Mouse (Mus musculus): Measurements from ENCODE around the gene Gng7.
A peak's percentile ranks its signal among the peaks of the same experiment; 100 is the strongest.
"Not testable (repeated sequence)": the region's sequence is repeated elsewhere in the genome, so short reads cannot be mapped to it uniquely, and the experiment has no call there.

Gene Gng7

DNA sequence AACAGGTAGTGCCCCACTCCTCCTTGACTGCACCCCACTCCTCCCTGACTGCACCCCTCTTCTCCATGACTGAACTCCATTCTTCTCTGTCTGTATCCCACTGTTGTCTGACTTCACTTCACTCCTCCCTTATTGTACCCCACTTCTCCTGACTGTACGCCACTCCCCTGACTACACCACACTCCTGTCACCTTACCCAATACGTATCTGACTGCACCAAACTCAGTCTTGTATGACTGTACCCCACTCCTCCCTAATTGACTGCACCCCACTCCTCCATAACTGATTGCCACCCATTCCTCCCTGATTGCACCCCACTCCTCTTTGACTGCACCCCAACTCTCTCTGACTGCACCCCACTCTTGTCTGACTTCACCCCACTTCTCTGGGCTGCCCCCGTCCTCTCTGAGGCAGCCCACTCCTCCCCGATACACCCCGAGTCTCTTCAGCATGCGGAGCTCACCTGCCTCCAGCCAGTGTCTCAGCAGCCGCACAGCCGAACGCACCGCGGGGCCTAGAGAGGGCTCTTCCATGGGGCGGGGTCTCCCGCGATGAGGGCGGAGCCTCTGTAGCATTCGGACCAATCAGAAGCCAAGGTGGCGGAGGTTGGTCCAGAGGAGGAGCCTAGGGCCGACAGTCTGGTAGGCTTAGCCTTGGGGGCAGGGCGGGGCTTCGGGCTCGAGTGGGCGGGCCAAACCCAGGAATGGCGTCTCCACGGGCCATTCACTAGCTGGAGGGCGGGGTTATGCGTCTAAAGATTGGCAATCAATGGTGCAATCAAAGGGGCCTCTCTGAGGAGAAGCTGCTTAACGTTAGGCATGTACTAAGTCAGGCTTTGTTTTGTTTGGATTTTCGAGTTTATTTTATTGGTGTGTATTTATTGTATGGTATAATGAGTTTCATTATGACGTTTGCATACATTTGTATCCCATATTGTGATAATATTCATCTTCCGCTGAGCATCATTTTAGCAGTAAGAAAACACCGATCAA, at the start of gene Gng7:
Gene Gng7 (minus strand): TSS at position 553 of the 992 bp plus-strand sequence.
- DNase-seq (ENCODE audit: low spot score in 2 of 2): peak; percentile 95 to 97

DNA sequence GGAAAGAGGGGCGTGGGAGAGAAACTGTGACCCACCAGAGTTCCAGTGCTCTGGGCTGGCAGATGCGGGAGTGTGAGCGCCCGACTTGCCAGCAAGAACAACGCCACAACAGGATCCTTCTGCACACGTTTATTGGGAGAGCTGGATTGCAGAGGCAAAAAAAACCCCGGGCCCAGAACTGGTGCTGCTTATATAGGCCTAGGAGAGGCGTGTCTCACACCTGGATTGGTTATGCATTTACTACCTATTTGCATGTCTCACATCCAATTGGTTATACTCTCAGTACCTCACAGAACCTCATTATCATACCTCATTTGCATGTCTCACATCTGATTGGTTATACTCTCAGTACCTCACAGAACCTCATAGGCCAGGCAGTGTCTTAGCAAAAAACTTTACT, 49.8 kb upstream of the Gng7 start:
- not testable (repeated sequence) for DNase-seq (ENCODE audit: low spot score in 2 of 2)

DNA sequence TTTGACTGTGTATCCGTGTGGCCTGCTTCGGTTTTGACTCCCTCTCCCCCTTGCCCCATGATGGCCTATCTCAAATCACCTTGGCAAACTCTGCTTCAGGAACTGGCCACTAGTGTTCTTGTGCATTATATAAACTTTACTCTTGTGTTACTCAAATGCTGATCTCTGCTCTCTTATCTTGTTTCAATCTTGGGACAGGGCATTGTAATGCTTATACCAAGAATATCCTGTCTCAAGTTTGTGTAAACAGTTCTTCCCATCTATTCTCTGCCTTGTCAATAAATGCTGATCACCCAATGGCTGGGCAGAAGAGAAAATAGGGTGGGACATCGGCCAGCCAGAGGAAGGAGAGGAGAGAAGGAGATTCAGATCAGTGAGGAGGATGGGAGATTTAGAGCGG, 48.0 kb upstream of the Gng7 start:
- DNase-seq (ENCODE audit: low spot score in 2 of 2): no peak

DNA sequence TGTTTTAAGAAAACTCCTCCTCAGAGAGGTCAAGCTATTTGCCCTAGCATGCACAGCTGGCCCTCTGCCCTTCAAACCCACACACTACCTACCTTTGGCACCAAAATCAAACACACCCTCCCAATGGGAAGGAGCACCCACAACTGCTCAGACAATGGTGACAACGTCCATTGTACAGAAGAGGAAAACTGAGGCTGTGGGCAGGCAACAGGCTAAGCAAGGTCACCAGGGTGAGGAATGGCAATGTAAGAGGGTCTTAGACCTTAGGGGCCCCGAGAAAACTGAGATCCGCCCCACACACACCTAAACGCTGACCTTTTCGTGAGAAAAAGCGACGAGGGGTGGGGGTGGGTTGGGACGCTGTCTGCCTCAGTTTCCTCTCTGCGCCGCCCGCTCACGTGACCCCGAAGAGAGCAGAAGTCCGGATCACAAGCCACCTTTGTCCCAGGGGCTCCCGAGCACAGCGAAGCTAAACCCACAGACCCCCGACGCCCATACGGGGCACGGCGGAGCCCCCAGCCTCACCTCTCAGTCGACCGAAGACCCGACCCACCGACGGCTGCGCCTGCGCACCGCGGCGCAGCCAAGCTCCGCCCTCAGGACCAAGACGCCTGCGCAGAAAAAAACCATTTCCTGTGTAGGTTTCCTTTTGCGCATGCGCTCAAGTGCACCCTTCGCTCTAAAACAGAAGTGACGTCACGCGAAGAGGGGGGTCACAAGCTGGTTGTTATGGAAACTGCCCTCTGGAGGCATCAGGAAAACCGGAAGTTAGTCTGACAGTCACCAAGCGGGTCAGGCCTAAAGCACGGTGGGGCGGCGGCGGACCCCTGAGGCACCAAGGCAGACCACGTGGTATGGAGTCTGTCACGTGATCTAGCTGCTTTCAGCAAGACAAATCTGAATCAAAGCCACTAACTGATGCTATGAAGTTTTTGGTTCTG, 45.1 kb upstream of the Gng7 start, which contains the start of gene Sgta:
Gene Sgta (minus strand): TSS at position 579 of the 941 bp plus-strand sequence.
- DNase-seq (ENCODE audit: low spot score in 2 of 2): peak; percentile 98 to 99

DNA sequence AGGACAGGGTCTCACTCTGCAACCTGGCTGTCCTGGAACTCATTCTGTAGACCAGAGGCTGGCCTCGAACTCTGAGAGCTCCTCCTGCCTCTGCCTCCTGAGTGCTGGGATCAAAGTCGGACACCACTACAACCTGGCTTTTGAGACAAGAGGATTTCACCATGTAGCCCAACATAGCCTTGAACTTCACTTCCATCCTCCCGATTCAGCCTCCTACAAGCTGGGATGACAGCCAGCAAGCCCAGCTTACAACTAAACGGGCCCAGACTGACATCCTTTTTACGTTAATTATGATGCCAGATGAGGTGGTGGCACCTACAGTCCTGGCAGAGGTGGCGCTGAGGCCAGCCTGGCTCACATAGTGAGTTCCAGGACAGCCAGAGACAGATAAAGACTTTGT, 44.2 kb upstream of the Gng7 start:
- no peak for DNase-seq (ENCODE audit: low spot score in 2 of 2)

DNA sequence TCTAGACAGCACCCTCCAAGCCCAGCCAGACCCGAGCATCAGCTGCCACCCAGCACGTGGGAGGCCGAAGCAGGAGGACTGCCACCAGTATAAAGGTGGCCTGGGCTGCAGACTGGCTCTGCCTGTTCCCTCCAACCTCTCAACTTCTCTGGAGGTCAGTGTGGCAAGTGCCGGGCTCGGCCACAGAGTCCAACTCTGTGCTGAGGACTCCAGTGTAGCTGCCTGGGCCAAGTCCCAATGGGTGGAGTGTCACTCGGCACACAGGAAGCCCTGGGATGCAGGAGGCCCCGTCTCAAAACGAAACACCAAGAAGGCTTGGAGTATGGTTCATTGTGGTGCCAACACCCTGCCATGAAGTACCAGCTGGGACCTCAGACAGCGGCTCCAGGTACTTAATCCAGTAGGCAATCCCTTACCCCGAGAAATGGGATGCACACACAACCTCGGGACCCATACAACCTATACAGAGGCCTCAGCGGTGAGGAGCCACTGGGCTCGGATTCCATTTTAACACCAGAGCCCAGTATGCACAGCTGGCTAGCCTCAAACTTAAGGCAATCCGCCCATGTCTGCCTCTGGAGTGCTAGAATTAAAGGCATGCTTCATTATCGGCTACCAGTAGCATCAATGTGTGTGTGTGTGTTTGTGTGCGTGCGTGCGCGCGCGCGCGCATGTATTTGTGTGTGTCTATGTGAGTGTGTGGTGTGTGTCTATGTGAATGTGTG, 42.8 kb upstream of the Gng7 start:
- no peak for DNase-seq (ENCODE audit: low spot score in 2 of 2)

DNA sequence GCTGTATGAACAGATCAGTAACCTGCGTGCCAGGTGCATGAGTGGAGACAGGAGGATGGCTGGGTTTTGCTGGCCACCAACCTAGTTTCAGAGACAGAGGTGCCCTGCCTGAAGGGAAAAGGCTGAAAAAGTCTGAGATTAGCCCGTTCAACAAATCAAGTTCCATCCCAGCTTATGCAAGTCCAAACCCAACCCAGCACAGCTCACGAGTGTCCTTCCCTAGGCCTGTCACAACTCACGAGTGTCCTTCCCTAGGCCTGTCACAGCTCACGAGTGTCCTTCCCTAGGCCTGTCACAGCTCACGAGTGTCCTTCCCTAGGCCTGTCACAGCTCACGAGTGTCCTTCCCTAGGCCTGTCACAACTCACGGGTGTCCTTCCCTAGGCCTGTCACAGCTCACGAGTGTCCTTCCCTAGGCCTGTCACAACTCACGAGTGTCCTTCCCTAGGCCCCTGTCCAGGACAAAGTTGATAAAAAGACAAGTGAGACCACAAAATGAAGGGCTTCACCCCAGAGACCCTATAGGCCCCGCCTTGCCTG, 41.1 kb upstream of the Gng7 start:
- not testable (repeated sequence) for DNase-seq (ENCODE audit: low spot score in 2 of 2)

DNA sequence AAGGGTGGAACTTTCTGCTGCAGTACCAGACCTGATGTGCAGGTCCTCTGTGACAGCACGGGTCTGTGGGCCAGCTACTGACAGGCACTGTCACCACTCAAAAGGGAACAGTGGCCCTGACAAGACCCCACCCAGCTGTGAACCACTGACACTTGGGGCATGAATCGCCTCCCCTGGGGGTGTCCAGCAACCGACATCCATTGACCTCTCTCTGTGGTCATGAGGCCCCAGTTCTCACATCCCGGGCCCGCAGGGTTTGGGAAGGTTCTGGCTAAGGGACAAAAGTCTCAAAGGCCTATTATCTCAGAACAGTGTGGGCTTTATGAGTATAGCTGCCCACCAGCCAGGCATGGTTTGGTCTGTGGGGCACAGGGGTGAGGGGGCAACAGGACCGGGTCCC, 40.4 kb upstream of the Gng7 start:
- no peak for DNase-seq (ENCODE audit: low spot score in 2 of 2)

DNA sequence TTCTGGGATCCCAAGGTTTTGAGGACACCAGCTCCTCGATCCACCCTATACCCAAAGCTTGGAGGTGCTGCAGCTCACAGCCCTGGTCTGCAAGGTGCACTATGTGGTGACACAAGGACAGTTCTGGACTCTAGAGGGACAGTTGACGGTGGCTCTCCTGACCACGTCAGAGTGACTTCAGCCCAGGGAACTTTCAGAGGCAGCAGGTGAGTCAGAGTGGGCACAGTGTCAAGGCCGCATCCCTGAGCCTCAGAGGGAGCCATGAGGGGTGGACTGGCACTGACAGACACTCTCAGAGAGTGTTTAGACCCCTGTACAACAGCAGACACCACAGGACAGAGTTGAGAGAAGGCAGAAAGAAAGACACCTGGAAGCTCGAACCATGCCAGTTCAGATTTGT, 37.8 kb upstream of the Gng7 start:
- DNase-seq (ENCODE audit: low spot score in 2 of 2): no peak

DNA sequence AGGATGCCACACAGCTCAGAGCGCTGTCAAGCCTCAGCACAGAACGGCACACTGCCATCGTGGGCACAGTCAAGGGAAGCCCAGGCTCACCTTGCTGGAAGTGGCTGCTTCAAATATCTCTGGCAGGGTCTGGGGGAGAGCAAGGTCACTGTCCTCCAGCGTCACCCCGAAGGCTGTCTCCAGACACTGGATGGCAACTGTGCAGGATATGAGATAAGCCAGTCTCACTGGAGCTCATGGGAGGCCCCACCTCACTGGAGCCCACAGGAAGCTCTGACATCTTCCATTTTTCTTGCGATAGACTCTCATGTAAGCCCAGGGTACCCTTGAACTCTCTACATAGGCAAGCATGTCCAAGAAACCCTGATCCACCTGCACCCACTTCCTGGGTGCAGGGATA, 36.4 kb upstream of the Gng7 start:
- DNase-seq (ENCODE audit: low spot score in 2 of 2): no peak

DNA sequence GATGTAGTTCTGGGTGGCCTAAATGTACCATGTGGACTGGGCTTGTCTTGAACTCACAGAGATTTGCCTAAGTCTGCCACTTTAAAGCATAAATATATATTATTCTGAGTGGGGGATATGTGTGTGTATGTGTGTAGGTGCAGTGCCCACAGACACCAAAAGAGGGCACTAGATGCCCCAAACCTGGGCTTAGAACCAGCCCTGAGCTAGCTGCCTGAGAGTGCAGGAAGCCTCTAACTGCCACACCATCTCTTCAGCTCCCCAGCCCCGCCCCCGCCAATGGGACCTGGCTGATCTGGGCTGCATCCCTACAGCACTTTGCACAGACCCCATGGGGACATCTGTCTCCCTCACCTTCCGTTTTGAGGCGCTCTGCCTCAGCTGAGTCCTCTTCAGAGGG, 35.9 kb upstream of the Gng7 start:
- DNase-seq (ENCODE audit: low spot score in 2 of 2): no peak

DNA sequence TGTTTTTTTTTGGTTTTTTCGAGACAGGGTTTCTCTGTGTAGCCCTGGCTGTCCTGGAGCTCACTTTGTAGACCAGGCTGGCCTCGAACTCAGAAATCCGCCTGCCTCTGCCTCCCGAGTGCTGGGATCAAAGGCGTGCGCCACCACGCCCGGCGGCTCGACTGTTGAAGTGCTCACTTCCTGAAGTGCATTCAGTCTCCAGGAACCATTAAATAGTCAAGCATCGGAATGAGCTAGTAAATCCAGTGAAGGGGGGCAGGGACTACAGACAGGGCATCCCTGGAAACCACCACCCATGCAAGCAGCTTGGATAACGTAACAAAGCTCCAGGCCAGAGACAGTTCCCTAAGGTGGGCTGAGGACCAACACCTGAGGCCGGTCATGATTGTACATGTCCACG, 30.5 kb upstream of the Gng7 start:
- DNase-seq (ENCODE audit: low spot score in 2 of 2): not testable (repeated sequence)

DNA sequence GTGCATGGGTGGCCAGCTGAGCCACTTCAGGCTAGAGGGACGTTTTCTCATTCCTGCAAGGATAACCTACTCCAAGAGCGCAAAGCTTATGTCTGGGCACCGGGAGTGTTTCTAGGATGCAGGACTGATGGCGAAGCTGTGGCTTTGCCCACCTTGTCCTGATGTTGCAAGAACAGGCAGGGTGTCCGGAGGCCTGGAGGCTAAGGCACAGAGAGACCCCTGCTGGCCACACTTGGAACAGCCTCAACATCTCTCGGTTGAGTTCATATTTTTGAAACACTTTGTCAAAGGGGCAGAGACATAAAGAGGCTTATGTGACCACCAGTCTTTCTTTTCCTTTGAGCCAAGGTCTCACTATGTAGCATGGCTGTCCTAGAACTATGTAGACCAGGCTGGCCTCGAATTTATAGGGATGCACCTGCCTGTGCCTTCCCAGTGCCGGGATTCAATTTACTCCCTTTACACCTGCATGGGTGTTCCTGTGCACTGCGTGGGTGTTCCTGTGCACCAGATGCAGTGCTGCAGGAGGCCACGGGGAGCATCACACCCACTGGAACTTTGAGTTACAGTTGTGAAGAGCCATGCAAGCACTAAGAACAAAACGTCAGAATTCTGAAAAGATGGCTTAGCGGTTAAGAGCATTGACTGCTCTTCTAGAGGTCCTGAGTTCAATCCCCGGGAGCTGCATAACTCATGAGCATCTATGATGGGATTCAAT, 26.9 kb upstream of the Gng7 start:
- peak; percentile 41 to 72 for DNase-seq (ENCODE audit: low spot score in 2 of 2)

DNA sequence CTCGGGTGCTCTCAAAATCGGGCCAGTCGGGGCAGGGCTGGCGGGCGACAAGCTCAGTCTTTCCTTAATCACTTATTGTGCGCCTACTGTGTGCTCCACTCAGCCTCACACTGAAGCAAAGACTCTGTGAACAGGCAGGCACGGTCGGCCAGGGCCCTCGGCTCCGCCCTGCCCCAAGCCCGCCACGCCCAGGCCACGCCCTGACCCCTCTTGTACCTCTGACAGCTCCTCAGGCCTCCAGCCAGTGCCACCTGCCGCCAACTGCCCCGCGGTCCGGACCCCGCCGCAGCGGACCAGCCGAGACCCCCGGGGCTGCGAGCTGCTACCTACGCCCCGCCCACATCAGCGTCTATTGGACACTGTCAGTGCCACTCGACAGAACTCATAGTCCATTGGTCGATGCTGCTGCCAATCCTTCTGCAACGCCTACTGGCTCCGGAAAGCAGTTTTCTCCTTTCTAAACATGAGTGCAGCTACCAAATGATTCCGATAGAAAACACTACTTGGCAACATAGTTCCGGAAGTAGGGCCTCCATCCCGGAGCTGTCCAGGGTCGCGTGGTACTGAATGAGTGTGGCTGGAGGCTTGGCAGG, 22.3 kb upstream of the Gng7 start, which contains the start of gene Slc39a3:
Gene Slc39a3 (minus strand): TSS at position 439 of the 593 bp plus-strand sequence.
- DNase-seq (ENCODE audit: low spot score in 2 of 2): peak; percentile 97 to 99

DNA sequence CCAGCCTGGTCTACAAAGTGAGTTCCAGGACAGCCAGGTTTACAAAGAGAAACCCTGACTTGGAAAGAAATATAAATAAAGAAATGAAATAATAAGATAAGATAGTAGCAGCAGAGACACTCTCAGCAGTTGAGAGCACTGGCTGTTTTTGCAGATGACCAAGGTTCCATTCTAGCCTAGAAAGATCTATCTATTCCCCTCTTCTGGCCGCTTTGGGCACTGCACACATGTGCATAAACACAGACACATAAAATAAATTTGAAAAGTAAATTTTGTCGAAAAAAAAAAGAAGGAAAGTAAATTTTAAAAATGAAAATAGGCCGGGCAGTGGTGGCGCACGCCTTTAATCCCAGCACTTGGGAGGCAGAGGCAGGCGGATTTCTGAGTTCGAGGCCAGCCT, 21.5 kb upstream of the Gng7 start:
- DNase-seq (ENCODE audit: low spot score in 2 of 2): no peak

DNA sequence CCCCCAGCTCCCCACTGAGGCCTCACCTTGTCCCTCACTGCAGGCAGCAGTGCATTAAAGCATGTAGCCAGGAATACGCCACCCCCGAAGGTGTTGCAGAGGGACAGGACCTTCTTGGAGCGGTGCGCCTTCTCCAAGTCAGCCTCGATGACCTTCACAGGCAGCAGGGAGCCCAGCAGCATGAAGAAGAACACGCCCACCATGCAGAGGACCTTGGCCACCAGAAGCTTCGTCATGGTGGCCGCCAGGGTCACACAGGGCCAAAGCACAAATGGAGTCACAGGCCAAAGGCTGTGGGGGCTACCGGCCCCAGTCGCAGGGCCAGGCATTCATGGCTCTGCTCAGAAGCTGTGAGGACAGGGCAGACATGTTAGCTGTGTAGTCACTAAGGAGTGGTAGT, 18.8 kb upstream of the Gng7 start:
- no peak for DNase-seq (ENCODE audit: low spot score in 2 of 2)

DNA sequence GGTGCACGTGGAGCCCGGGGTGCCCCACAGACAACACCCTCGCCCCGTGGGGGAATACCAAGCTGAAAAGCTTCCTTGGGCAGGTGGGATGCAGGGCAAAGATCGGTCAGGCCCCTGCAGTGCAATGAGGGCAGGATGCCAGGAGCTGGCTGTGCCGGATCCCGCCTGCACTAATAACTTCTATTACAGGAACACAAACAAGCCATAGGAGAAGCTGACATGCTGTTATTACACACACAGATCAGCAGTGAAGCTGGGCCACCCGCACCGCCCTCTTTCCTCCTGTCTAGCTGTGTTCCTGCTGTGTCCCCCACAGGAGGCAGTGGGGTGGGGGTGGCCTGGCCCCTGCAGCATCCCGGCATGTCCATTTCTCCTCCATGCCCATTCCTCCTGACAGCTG, 14.3 kb upstream of the Gng7 start:
- no peak for DNase-seq (ENCODE audit: low spot score in 2 of 2)

DNA sequence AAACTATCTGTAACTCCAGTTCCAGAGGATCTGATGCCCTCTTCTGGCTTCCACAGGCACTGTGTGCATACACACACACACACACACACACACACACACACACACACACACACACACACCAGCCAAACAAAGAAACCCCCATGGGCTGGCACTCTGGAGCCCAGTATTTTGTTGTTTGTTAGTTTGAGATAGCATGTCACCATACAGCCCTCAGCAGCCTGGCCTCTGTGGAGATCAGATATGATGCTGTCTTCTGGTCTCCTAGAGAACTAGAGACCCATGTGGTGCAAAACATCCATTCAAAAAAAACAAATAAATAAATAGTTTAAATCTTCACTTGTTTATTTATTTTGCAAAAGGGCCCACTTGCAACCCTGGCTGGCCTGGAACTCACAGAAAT, 13.5 kb upstream of the Gng7 start:
- no peak for DNase-seq (ENCODE audit: low spot score in 2 of 2)

DNA sequence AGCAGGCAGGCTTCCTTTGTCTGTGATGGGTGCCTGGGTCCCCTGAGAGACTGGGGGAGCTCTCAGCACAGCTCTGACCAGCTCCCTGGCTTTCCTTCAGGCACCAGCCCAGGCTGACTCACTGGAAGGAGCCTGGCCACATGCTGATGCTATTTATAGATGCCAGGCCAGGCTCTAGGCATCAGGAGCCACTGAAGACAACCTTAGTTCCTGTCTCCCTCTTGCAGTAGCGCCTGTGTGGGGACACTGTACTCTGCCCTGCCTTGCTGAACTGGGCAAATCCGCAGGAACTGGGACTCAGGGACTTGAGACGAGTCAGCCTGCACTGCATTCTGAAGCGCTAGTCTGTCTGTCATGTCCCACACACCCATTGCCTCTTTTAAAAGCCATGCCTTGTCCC, 12.6 kb upstream of the Gng7 start:
- DNase-seq (ENCODE audit: low spot score in 2 of 2): no peak

DNA sequence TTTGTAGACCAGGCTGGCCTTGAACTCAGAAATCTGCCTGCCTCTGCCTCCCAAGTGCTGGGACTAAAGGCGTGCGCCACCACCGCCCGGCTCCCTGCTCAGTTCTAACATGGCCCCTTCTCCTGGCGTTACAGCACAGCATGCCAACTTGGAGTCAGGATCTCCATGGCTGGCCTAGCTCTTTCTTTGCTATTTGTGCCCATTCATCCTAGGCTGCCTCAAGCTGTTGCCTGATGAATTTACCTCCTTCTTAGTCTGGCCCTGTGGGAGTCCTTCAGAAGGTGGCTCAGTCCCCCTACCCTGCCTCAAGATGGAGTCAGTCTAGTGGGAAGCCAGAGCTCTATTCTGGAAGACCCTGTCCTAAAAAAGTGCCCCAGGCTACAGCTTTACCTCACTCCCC, 12.1 kb upstream of the Gng7 start:
- no peak for DNase-seq (ENCODE audit: low spot score in 2 of 2)

Measured in urinary bladder, postnatal 4 days (tissue).